Mouse (Mus musculus): ENCODE data around the gene Urb2.

The Urb2 gene

GRCm38 (mm10) chr8:124014751-124015150, 6.6 kb upstream of the Urb2 start:
- WGBS, result 70% methylated on average over 3 of the region's 3 CpGs

DNA sequence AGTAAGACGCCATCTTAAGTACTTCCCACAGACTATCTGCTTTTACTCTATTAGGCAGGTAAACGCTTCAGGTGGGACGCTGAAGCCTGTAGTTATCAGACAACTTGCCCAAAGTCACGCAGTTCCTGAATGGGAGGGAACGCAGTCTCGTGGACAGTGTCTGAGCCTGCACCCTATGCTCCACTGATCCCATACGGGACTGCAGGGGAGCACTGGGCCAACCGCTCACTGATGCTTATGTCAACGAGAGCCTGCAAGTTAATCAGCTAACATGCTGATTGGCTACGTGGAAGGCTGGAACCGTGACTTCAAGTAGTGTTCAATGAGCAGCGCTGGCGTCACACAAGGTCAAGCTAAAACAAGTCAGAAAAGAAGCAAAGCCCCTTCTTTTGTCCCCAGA, 1.5 kb upstream of the Urb2 start:
- 49% methylated on average over 13 of the region's 13 CpGs for WGBS

- under 1% methylated on average over 48 of the region's 87 CpGs for WGBS
Observed at GRCm38 (mm10) chr8:124020439-124021236, 670 bp upstream of the Urb2 start.

GRCm38 (mm10) chr8:124026265-124026664, 5.0 kb downstream of the Urb2 start:
- WGBS, result 81% methylated on average over 2 of the region's 2 CpGs

DNA sequence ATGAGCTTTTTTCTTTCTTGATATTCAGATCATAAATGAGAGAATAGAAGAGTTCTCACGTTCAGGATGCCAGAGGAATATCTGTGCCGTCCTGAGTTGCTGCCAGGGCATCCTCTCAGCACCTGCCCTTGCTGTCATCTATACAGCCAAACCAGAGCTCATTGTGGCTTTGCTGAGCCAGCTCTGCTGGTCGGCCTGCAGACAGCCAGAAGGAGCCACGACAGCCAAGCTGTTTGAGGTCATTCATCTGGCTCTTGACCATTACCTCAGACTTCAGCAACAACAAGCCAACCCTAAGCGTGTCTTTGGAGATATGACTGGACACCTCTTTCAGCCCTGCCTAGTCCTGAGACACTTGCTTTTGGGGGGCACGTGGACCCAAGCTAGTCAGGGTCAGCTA, 6.5 kb downstream of the Urb2 start:
- WGBS, result 75% methylated on average over 6 of the region's 6 CpGs

DNA sequence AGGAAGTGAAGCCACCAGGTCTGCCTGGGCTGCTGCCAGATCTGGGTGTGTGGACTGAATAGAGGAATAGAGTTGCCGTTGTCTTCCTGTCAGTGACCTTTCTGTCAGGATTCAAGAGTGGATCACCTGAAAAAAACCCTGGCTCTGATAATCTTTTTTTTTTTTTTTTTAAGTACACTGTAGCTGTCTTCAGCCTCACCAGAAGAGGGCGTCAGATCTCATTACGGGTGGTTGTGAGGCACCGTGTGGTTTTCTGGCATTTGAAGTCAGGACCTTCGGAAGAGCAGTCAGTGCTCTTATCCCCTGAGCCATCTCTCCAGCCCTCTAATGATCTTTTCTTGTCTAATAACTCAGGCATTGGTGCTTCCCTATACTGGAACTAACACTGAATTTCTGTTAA, 12.1 kb downstream of the Urb2 start:
- 60% methylated on average over 5 of the region's 5 CpGs for WGBS

GRCm38 (mm10) chr8:124038121-124038520, 16.8 kb downstream of the Urb2 start:
- 88% methylated on average over 7 of the region's 7 CpGs for WGBS

- 83% methylated on average over 4 of the region's 4 CpGs for WGBS
Observed at GRCm38 (mm10) chr8:124039351-124039750, 18.0 kb downstream of the Urb2 start.

DNA sequence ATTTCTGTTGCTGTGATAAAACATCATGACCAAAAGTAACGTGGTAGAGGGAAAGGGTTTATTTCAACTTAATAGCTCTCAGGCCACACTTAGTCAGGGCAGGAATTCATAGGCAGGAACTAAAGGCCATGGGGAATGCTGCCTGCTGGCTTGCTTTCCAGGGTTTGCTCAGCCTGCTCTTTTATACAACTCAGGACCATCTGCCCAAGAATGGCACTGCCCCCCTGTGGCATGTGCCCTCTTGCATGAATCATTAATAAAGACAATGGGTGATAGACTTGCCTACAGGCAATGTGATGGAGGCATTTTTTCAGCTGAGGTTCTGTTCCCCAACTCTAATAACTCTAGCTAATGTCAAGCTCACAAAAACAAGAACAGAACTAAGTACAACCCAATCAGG, 20.9 kb downstream of the Urb2 start:
- WGBS, result 100% methylated on average over 1 of the region's 1 CpGs

GRCm38 (mm10) chr8:124044421-124044820, 23.1 kb downstream of the Urb2 start:
- 93% methylated on average over 5 of the region's 5 CpGs for WGBS

- 95% methylated on average over 12 of the region's 12 CpGs for WGBS
Observed at GRCm38 (mm10) chr8:124044931-124045330, 23.6 kb downstream of the Urb2 start.

DNA sequence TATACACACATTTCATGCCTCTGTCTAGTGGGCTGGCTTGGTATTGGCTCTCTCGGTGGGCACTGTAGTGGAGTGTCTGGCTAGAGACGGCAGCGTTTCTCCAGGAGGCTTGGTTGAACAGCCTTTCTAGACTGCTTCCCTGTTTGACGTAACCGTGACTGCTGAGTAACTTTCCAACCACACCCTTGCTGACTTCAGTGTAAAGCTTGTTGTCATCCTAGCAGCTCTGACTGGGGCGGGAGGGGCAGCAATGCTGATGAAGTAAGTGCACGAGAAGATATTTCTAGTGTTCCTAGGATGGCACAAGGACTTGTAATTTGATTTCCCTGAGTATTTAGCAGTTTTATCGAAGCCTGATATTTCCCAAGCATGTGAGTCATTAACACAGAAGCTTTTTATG, 24.5 kb downstream of the Urb2 start:
- 74% methylated on average over 8 of the region's 8 CpGs for WGBS

DNA sequence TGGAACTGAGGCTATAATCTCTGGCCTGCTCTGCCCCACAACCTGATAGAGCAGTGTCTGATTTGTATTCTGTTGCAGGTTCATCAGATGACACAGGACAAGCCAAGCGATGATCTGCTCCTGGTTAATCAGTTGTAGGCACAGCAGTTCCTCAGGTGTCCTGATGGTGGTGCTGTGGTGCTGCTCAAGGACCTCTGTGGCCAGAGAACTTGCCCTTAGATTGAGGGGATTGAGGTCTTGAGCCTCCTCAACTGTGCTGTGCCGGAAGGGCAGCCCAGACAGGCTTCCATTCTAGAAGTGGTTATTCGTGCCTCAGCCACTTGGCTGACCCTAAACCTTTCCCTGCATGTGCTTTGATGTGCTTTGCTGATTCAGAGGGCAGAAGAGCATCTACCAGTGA, 30.8 kb downstream of the Urb2 start:
- 19% methylated on average over 3 of the region's 3 CpGs for WGBS

DNA sequence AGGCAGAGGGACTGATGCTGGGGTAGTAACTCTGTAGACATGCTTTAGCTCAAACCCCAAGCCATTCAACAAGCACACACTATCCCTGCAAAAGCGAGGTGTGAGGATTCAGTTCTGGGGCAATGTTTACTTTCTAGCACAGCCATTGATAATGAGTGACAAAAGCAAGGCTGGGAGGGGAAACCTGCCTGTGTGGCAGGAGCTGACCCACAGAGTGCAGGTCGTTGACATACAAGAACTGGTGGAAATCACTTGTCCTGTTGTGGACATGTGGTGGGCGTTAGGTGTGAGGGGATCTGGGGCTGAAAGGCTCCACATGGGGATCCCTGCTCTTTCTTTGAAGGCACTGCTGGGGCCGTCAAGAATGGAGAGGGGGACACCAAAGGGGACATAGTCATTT, 31.3 kb downstream of the Urb2 start:
- WGBS, result 83% methylated on average over 4 of the region's 4 CpGs

- 84% methylated on average over 11 of the region's 11 CpGs for WGBS
Observed at GRCm38 (mm10) chr8:124056832-124057655, 35.7 kb downstream of the Urb2 start.

- WGBS, result 48% methylated on average over 4 of the region's 4 CpGs
Observed at GRCm38 (mm10) chr8:124066325-124067058, 45.2 kb downstream of the Urb2 start.

- 72% methylated on average over 4 of the region's 4 CpGs for WGBS
Observed at GRCm38 (mm10) chr8:124067059-124067750, 45.9 kb downstream of the Urb2 start.

DNA sequence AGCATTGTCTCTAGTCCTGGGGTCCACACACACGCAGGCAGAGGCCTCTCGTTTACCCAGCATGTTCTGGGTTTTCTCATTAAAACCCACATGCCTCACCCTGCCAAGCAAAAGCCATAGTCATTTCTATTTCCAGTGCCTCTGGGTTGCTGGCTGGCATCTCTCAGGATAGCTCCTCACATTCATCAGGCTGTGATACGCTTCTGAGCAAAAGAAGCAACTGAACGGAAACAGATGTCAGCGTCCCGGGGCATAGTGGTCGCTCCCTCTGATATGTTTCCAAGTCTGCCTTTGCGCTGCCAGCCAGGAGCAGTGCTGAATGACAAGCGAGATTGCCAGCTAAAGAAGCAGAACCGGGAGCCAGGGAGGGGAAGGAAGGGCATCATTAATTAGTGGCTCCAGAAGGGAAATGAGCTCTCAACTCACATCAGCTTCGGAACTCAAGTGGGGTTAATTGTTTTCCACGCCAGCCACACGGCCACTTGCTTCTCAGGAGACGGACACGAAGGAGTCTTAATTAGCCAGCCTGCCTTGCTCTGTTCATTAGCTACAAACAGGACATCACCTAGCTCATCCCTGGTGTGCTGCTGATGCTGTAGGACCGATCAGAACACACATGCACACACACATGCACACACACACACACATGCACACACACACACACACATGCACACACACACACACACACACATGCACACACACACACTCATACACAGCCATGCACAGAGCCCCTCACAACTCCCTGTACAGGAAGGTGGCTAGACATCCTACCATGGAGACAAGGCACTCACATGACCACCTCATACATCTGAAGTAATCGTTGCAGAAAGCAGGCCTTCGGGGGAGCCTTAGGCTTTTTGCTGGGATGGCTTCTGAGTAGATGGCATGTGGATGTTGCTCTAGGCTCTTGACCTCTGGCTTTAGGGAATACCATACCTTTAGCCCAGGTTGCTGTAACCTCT, 49.3 kb downstream of the Urb2 start:
- 30% methylated on average over 18 of the region's 18 CpGs for WGBS

GRCm38 (mm10) chr8:124075977-124076376, 54.7 kb downstream of the Urb2 start:
- 69% methylated on average over 8 of the region's 8 CpGs for WGBS

DNA sequence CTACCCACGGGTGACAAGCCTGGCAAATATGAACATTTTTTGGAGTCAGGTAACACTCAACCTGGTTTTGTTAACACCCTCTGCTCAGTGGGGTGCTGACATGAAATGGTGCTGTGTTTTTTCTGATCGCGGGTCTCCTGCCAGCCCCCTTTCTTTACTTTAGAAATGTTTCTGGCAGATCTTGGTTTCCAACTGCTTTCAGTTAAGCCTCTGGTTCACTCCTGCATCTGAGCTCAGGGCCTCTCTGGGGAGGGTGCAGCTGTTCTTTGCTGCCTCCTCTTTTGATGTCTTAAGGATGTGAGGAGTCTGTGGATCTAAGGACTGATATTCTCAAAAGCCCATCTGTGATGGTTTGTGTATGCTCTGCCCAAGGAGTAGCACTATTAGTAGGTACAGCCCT, 55.1 kb downstream of the Urb2 start:
- 60% methylated on average over 3 of the region's 3 CpGs for WGBS

GRCm38 (mm10) chr8:124077377-124077776, 56.1 kb downstream of the Urb2 start:
- 92% methylated on average over 8 of the region's 8 CpGs for WGBS

Data from cerebral cortex, adult 2 months (tissue).